Mouse (Mus musculus) midbrain, postnatal 0 days (tissue): ENCODE data around the gene Sugct. TPM values are rescaled to one million over a fixed set of nuclear protein-coding genes. Genes with fewer than 3 reads are reported as not detected.

Experiments used
- ATAC-seq: fragments of 200-750 bp; cut with Nextera tagmentation; 2 replicates; pipeline ENCODE4 v1.8.0; 2017; ENCODE audit warnings: moderate number of reproducible peaks, mild to moderate bottlenecking, moderate TSS enrichment, moderate library complexity; ENCODE audit not compliant: low FRiP score
- DNase-seq: peaks from one replicate; pipeline ENCODE4 v3.0.0-alpha.2; 2015; ENCODE audit warnings: low spot score
- H3K27ac ChIP-seq: fragments of 300-500 bp; sonication (generic); 2 replicates; pipeline ENCODE4 v1.5.1; 2014; ENCODE audit warnings: low read depth, mild to moderate bottlenecking, low read length, mixed read lengths
- H3K27me3 ChIP-seq: fragments of 300-500 bp; sonication (generic); 2 replicates; pipeline ENCODE4 v1.6.1; 2014; ENCODE audit warnings: low read length, control low read depth, mixed read lengths; ENCODE audit not compliant: insufficient read depth
- H3K36me3 ChIP-seq: fragments of 300-500 bp; sonication (generic); 2 replicates; pipeline ENCODE4 v1.6.1; 2014; ENCODE audit warnings: low read length, control low read depth, mixed read lengths; ENCODE audit not compliant: insufficient read depth
- H3K4me1 ChIP-seq: fragments of 300-500 bp; sonication (generic); 2 replicates; pipeline ENCODE4 v1.6.1; 2014; ENCODE audit warnings: mild to moderate bottlenecking, control low read depth, antibody characterized with exemption, low read length, mixed read lengths; ENCODE audit not compliant: insufficient read depth
- H3K4me2 ChIP-seq: fragments of 300-500 bp; sonication (generic); 2 replicates; pipeline ENCODE4 v1.6.1; 2014; ENCODE audit warnings: low read depth, mild to moderate bottlenecking, low read length, mixed read lengths; ENCODE audit not compliant: poor library complexity, severe bottlenecking
- H3K4me3 ChIP-seq: fragments of 300-500 bp; sonication (generic); 2 replicates; pipeline ENCODE4 v1.5.1; 2014; ENCODE audit warnings: low read depth, mild to moderate bottlenecking, low read length, moderate library complexity
- H3K9ac ChIP-seq: fragments of 300-500 bp; sonication (generic); replicated peaks from 2 replicates; pipeline ENCODE4 v1.6.1; 2014; ENCODE audit warnings: mild to moderate bottlenecking, low read length, moderate library complexity, mixed read lengths; ENCODE audit not compliant: poor library complexity, severe bottlenecking
- H3K9me3 ChIP-seq: fragments of 300-500 bp; sonication (generic); 2 replicates; pipeline ENCODE4 v1.6.1; 2016; ENCODE audit warnings: low read length, control low read depth
- CTCF ChIP-seq: IDR thresholded peaks from 2 replicates; pipeline ENCODE4 v1.5.1; 2016; ENCODE audit warnings: antibody characterized with exemption, mild to moderate bottlenecking
- WGBS: fragments of 180-500 bp; shearing (Covaris S2); extraction: QIAGEN DNeasy Blood & Tissue Kit; methylation state at CpG from one replicate; pipeline ENCODE4 v1.1.7; 2014; 5-methylcytosine and 5-hydroxymethylcytosine counted together
- polyA plus RNA-seq: library from polyadenylated mRNA; unstranded; fragments of >200 nt; fragmentation: Nextera tagmentation; extraction: Ambion mirVana; gene quantifications from 2 replicates; pipeline ENCODE4 v1.2.1, GENCODE M21; 2015
- total RNA-seq: library from RNA; depleted of rRNA; stranded (reverse); fragments of >200 nt; gene quantifications from 2 replicates; pipeline ENCODE4 v1.2.3, GENCODE M21; 2014

The Sugct gene
- total and polyA plus RNA-seq, 2 experiments from 2014 or later, result 1.5 to 2.9 TPM

- no peak overlapping the region for H3K27ac ChIP-seq
- DNase-seq (peak; percentile 35), ATAC-seq (no peak)
- no peaks in the 10 kb centered on the region for H3K9me3 ChIP-seq
- H3K4me3 ChIP-seq, result no peak overlapping the region
- no peaks in the 10 kb centered on the region for H3K27me3 ChIP-seq
- TF ChIP-seq CTCF, result peak; percentile 56
- no peaks in the 10 kb centered on the region for H3K4me1 ChIP-seq
- 63% methylated on average over 2 of the region's 2 CpGs for WGBS
- H3K36me3 ChIP-seq, result no peaks in the 10 kb centered on the region
- H3K4me2 ChIP-seq, result no peak overlapping the region
- H3K9ac ChIP-seq, result no peak overlapping the region
These were observed 53.1 kb downstream of the Sugct start for GRCm38 (mm10) chr13:17642294-17642693.

GRCm38 (mm10) chr13:17638008-17638407, 57.3 kb downstream of the Sugct start:
- H3K9me3 ChIP-seq, result no peaks in the 10 kb centered on the region
- no peak overlapping the region for H3K4me3 ChIP-seq
- H3K9ac ChIP-seq, result no peak overlapping the region
- H3K4me1 ChIP-seq, result no peaks in the 10 kb centered on the region
- no peaks in the 10 kb centered on the region for H3K36me3 ChIP-seq
- H3K27me3 ChIP-seq, result no peaks in the 10 kb centered on the region
- DNase-seq, result no peak
- no peak overlapping the region for H3K4me2 ChIP-seq
- no peak for ATAC-seq
- no peak for TF ChIP-seq CTCF
- no peak overlapping the region for H3K27ac ChIP-seq

- no peak for TF ChIP-seq CTCF
- no peak for ATAC-seq
- Histone ChIP-seq H3K4me1 (no peaks in the 10 kb centered on the region), H3K4me3 (no peak overlapping the region), H3K27ac (no peak overlapping the region), H3K36me3 (no peaks in the 10 kb centered on the region), H3K9me3 (no peaks in the 10 kb centered on the region), H3K4me2 (no peak overlapping the region), H3K9ac (no peak overlapping the region), H3K27me3 (no peaks in the 10 kb centered on the region)
- no peak for DNase-seq
- 96% methylated on average over 5 of the region's 5 CpGs for WGBS
These were observed 68.2 kb downstream of the Sugct start for GRCm38 (mm10) chr13:17627108-17627507.

- ATAC-seq (no peak), DNase-seq (no peak)
- Histone ChIP-seq H3K4me2 (no peak overlapping the region), H3K27me3 (no peaks in the 10 kb centered on the region), H3K4me3 (no peak overlapping the region), H3K27ac (no peak overlapping the region), H3K4me1 (no peaks in the 10 kb centered on the region), H3K9ac (no peak overlapping the region), H3K36me3 (no peaks in the 10 kb centered on the region), H3K9me3 (no peaks in the 10 kb centered on the region)
- TF ChIP-seq CTCF, result no peak
These were observed 70.4 kb downstream of the Sugct start for GRCm38 (mm10) chr13:17624976-17625375.

GRCm38 (mm10) chr13:17606217-17606616, 89.1 kb downstream of the Sugct start:
- WGBS, result 93% methylated on average over 1 of the region's 1 CpGs

GRCm38 (mm10) chr13:17604670-17605069, 90.7 kb downstream of the Sugct start:
- H3K9me3 ChIP-seq, result no peaks in the 10 kb centered on the region
- no peaks in the 10 kb centered on the region for H3K4me1 ChIP-seq
- no peak for DNase-seq
- H3K36me3 ChIP-seq, result no peaks in the 10 kb centered on the region
- no peak overlapping the region for H3K27ac ChIP-seq
- no peak overlapping the region for H3K9ac ChIP-seq
- ATAC-seq, result no peak
- H3K4me3 ChIP-seq, result no peak overlapping the region
- no peak overlapping the region for H3K4me2 ChIP-seq
- H3K27me3 ChIP-seq, result no peaks in the 10 kb centered on the region
- no peak for TF ChIP-seq CTCF
- WGBS, result 63% methylated on average over 3 of the region's 3 CpGs

More at GRCm38 (mm10) chr13:17606217-17606616, 89.1 kb downstream of the Sugct start:
- no peak for TF ChIP-seq CTCF
- H3K36me3 ChIP-seq, result no peaks in the 10 kb centered on the region
- no peak overlapping the region for H3K4me2 ChIP-seq
- H3K9ac ChIP-seq, result no peak overlapping the region
- ATAC-seq, result no peak
- no peaks in the 10 kb centered on the region for H3K4me1 ChIP-seq
- no peak for DNase-seq
- no peaks in the 10 kb centered on the region for H3K27me3 ChIP-seq
- no peaks in the 10 kb centered on the region for H3K9me3 ChIP-seq
- no peak overlapping the region for H3K4me3 ChIP-seq
- no peak overlapping the region for H3K27ac ChIP-seq
